In the genomic region with DNA sequence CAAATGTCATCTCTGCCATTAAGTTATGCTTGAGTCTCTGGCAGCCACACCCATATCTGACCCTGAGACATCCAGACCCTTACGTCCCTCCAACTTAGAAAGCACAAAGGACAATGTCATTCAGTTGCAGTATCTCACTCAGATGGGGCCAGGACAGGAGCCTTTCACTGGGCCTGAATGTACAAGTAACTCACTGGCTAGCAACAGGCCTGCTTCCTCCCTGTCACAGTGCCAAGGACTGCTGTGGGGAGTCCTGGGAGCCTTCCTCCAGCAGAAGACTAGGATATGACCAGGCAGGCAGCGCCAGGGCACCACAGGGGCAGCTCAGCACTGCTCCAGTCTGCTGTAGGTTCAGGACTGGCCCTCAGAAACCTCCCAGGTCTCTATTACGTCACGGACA, we compare ENCODE assay signal across 13 mouse cellular contexts. TPM values are rescaled to one million over a fixed set of nuclear protein-coding genes. Genes with fewer than 3 reads are reported as not detected.
DNase-seq lines count a peak whose midpoint lies in the region; ATAC-seq lines count a peak whose summit lies in the region.
"Had no signal": no experiment of that assay in that cellular context is flagged by ENCODE, and none has a peak within 500 bp of the region (broad histone marks: within the 10 kb centered on the region; RNA-seq: fewer than 3 reads in every experiment).

No protein-coding gene starts in this region.

- 90% methylated on average over 4 of the region's 4 CpGs for WGBS in limb, embryonic 15.5 days
- over 99% methylated on average over 4 of the region's 4 CpGs for WGBS in limb, embryonic 10.5 days
- 95% methylated on average over 4 of the region's 4 CpGs for WGBS in forebrain, embryonic 13.5 days

- no peaks in the 10 kb centered on the region for H3K4me1 ChIP-seq in limb, embryonic 15.5 days
- H3K4me1 ChIP-seq in limb, embryonic 10.5 days, result no peaks in the 10 kb centered on the region
- no peaks in the 10 kb centered on the region for H3K4me1 ChIP-seq in forebrain, embryonic 13.5 days
- H3K4me1 ChIP-seq: embryonic facial prominence, embryonic 10.5 days had no signal

- ATAC-seq in limb, embryonic 15.5 days (ENCODE audit: insufficient number of reproducible peaks, low FRiP score, low TSS enrichment, low read depth), result no peak
- ATAC-seq in forebrain, embryonic 13.5 days, result no peak
- ATAC-seq: inflammation-experienced regulatory T-cells, adult 6 months; liver, postnatal 0 days had no signal

- H3K27ac ChIP-seq in limb, embryonic 15.5 days, result peak overlapping the region; percentile 29
- no peak overlapping the region for H3K27ac ChIP-seq in limb, embryonic 10.5 days
- no peak overlapping the region for H3K27ac ChIP-seq in forebrain, embryonic 13.5 days
- H3K27ac ChIP-seq: embryonic facial prominence, embryonic 10.5 days had no signal

- no peak overlapping the region for H3K4me2 ChIP-seq in limb, embryonic 15.5 days
- H3K4me2 ChIP-seq in forebrain, embryonic 13.5 days, result no peak overlapping the region

- no peak overlapping the region for H3K4me3 ChIP-seq in limb, embryonic 15.5 days
- H3K4me3 ChIP-seq in limb, embryonic 10.5 days, result no peak overlapping the region
- H3K4me3 ChIP-seq in forebrain, embryonic 13.5 days, result no peak overlapping the region
- H3K4me3 ChIP-seq: embryonic facial prominence, embryonic 10.5 days had no signal

- peaks cover 94% of the 10 kb centered on the region for H3K36me3 ChIP-seq in limb, embryonic 15.5 days
- H3K36me3 ChIP-seq in limb, embryonic 10.5 days, result peaks cover 100% of the 10 kb centered on the region
- H3K36me3 ChIP-seq in forebrain, embryonic 13.5 days (ENCODE audit: poor library complexity, severe bottlenecking), result peaks cover 98% of the 10 kb centered on the region

- H3K9ac ChIP-seq in limb, embryonic 15.5 days, result no peak overlapping the region
- H3K9ac ChIP-seq in forebrain, embryonic 13.5 days, result no peak overlapping the region
- H3K9ac ChIP-seq: liver, postnatal 0 days had no signal

- DNase-seq in heart, adult 8-10 months (ENCODE audit: low spot score), result peak; percentile 41
- no peak for DNase-seq in heart, postnatal 25 days (ENCODE audit: low spot score)
- DNase-seq in limb, embryonic 10.5 days (ENCODE audit: low spot score), result no peak
- peak; percentile 61 for DNase-seq in adipocyte (ENCODE audit: low spot score)
- peak; percentile 47 to 55 for DNase-seq in heart, postnatal 14 days
- DNase-seq: layer of hippocampus, adult 9-11 months; liver, postnatal 0 days; right cerebral cortex, postnatal 14 days; thymus, postnatal 36 days had no signal

- H3K27me3 ChIP-seq in limb, embryonic 15.5 days, result no peaks in the 10 kb centered on the region
- no peaks in the 10 kb centered on the region for H3K27me3 ChIP-seq in limb, embryonic 10.5 days (ENCODE audit: low read depth, poor library complexity, severe bottlenecking)
- H3K27me3 ChIP-seq in forebrain, embryonic 13.5 days, result no peaks in the 10 kb centered on the region

- H3K9me3 ChIP-seq in limb, embryonic 15.5 days, result no peaks in the 10 kb centered on the region
- H3K9me3 ChIP-seq in limb, embryonic 10.5 days (replicated peaks), result no peaks in the 10 kb centered on the region
- no peaks in the 10 kb centered on the region for H3K9me3 ChIP-seq in forebrain, embryonic 13.5 days (replicated peaks)
- H3K9me3 ChIP-seq: embryonic facial prominence, embryonic 10.5 days had no signal

- intact Hi-C loops in heart, postnatal 25 days (cut with DNase I), result no loop called here
- intact Hi-C loops in heart, postnatal 14 days (cut with DNase I), result no loop called here

RNA-seq across cellular contexts. Expression of gene Pdap1, which starts 10.9 kb away (rescaled TPM):
- total RNA-seq in heart, adult 8-10 months (2022), result 10 to 100 TPM; 30.2 to 50.2 (median 42.8) TPM
- 10 to 100 TPM; 37.8 to 40.3 TPM for total RNA-seq in heart, postnatal 25 days (2021)
- 89.2 and 95.1 TPM in 2 replicates for polyA plus RNA-seq in limb, embryonic 15.5 days (2015; fragmentation: Nextera tagmentation; extraction: Ambion mirVana)
- polyA plus RNA-seq in limb, embryonic 10.5 days (2016; fragmentation: Nextera tagmentation; extraction: Ambion mirVana), result 133 and 154 TPM in 2 replicates
- total RNA-seq in heart, postnatal 14 days (2021), result 10 to 100 TPM; 41.6 to 42.6 TPM
- polyA plus RNA-seq in forebrain, embryonic 13.5 days (2015; fragmentation: Nextera tagmentation; extraction: Ambion mirVana), result 139 and 157 TPM in 2 replicates

RNA-seq across cellular contexts. Expression of gene Bud31, which starts 11.0 kb away (rescaled TPM):
- 10 to 100 TPM; 53.1 to 60.7 (median 57.3) TPM for total RNA-seq in heart, adult 8-10 months (2022)
- 10 to 100 TPM; 53.5 to 62.6 TPM for total RNA-seq in heart, postnatal 25 days (2021)
- polyA plus RNA-seq in limb, embryonic 15.5 days (2015; fragmentation: Nextera tagmentation; extraction: Ambion mirVana), result 168 and 184 TPM in 2 replicates
- 277 and 305 TPM in 2 replicates for polyA plus RNA-seq in limb, embryonic 10.5 days (2016; fragmentation: Nextera tagmentation; extraction: Ambion mirVana)
- 10 to 100 TPM; 59.5 to 73.7 TPM for total RNA-seq in heart, postnatal 14 days (2021)
- 247 and 259 TPM in 2 replicates for polyA plus RNA-seq in forebrain, embryonic 13.5 days (2015; fragmentation: Nextera tagmentation; extraction: Ambion mirVana)

RNA-seq across cellular contexts. Expression of gene Arpc1b, which starts 15.1 kb away (rescaled TPM):
- 10 to 100 TPM; 46.0 to 70.3 (median 55.0) TPM for total RNA-seq in heart, adult 8-10 months (2022)
- total RNA-seq in heart, postnatal 25 days (2021), result 10 to 100 TPM; 75.3 to 85.4 TPM
- 389 and 480 TPM in 2 replicates for polyA plus RNA-seq in limb, embryonic 15.5 days (2015; fragmentation: Nextera tagmentation; extraction: Ambion mirVana)
- 148 and 161 TPM in 2 replicates for polyA plus RNA-seq in limb, embryonic 10.5 days (2016; fragmentation: Nextera tagmentation; extraction: Ambion mirVana)
- 100 to 1,000 TPM in 1 of 2 experiments, 10 to 100 TPM in 1; 97.2 to 113 TPM for total RNA-seq in heart, postnatal 14 days (2021)
- 55.9 and 58.1 TPM in 2 replicates for polyA plus RNA-seq in forebrain, embryonic 13.5 days (2015; fragmentation: Nextera tagmentation; extraction: Ambion mirVana)

RNA-seq across cellular contexts. Expression of gene Ptcd1, which starts 37.8 kb away (rescaled TPM):
- total RNA-seq in heart, adult 8-10 months (2022), result 10 to 100 TPM; 26.0 to 29.3 (median 26.9) TPM
- total RNA-seq in heart, postnatal 25 days (2021), result 10 to 100 TPM; 27.9 to 28.6 TPM
- polyA plus RNA-seq in limb, embryonic 15.5 days (2015; fragmentation: Nextera tagmentation; extraction: Ambion mirVana), result 17.2 TPM in 2 replicates
- 18.4 and 21.8 TPM in 2 replicates for polyA plus RNA-seq in limb, embryonic 10.5 days (2016; fragmentation: Nextera tagmentation; extraction: Ambion mirVana)
- total RNA-seq in heart, postnatal 14 days (2021), result 10 to 100 TPM; 27.1 to 27.8 TPM
- polyA plus RNA-seq in forebrain, embryonic 13.5 days (2015; fragmentation: Nextera tagmentation; extraction: Ambion mirVana), result 20.0 and 21.6 TPM in 2 replicates

RNA-seq across cellular contexts. Expression of gene Cpsf4, which starts 37.9 kb away (rescaled TPM):
- total RNA-seq in heart, adult 8-10 months (2022), result 10 to 100 TPM; 10.0 to 12.4 (median 12.0) TPM
- 10 to 100 TPM in 1 of 2 experiments, 1 to 10 TPM in 1; 9.6 to 11.1 TPM for total RNA-seq in heart, postnatal 25 days (2021)
- 40.7 and 40.8 TPM in 2 replicates for polyA plus RNA-seq in limb, embryonic 15.5 days (2015; fragmentation: Nextera tagmentation; extraction: Ambion mirVana)
- 90.8 and 93.9 TPM in 2 replicates for polyA plus RNA-seq in limb, embryonic 10.5 days (2016; fragmentation: Nextera tagmentation; extraction: Ambion mirVana)
- total RNA-seq in heart, postnatal 14 days (2021), result 10 to 100 TPM; 10.3 to 12.4 TPM
- 64.0 and 69.6 TPM in 2 replicates for polyA plus RNA-seq in forebrain, embryonic 13.5 days (2015; fragmentation: Nextera tagmentation; extraction: Ambion mirVana)

Comparison
In these comparisons a context has a peak if more than half of its experiments do, and no peak if none do; other contexts are left out.
1. DNase-seq: peak in heart, adult 8-10 months (single experiment), adipocyte (single experiment) and heart, postnatal 14 days (2 of 2); none in heart, postnatal 25 days (single experiment) and limb, embryonic 10.5 days (single experiment).